Mouse (Mus musculus): ENCODE data around the gene Mgat1. TPM values are rescaled to one million over a fixed set of nuclear protein-coding genes. Genes with fewer than 3 reads are reported as not detected.

The Mgat1 gene
- polyA plus RNA-seq, 1 experiment = 45.8 TPM

- Histone ChIP-seq H3K36me3 (ENCODE audit: control insufficient read depth, insufficient read depth) (peaks cover 16% of the 10 kb centered on the region), H3ac (ENCODE audit: control insufficient read depth, insufficient read length) (no peak overlapping the region)
- no peak for TF ChIP-seq CEBPB (IDR thresholded peaks at IDR 0.05; ENCODE audit: insufficient read depth, poor library complexity, severe bottlenecking)
- no peak for TF ChIP-seq TCF12 (IDR thresholded peaks at IDR 0.05; ENCODE audit: insufficient read depth, poor library complexity, severe bottlenecking)
- TF ChIP-seq REST (IDR thresholded peaks at IDR 0.05; ENCODE audit: insufficient read depth, insufficient read length) = no peak
- TF ChIP-seq POLR2A (IDR thresholded peaks at IDR 0.05; ENCODE audit: insufficient read length, low read depth) = no peak
- no peak for TF ChIP-seq MYOG (IDR thresholded peaks at IDR 0.05; ENCODE audit: control insufficient read depth in 1 of 3, insufficient read depth in 1 of 3, insufficient read length in 2 of 3, low read depth in 2 of 3)
- TF ChIP-seq USF1 (IDR thresholded peaks at IDR 0.05; ENCODE audit: low read depth) = no peak
- no peak for TF ChIP-seq POLR2AphosphoS2 (IDR thresholded peaks at IDR 0.05; ENCODE audit: insufficient read length, low read depth)
Observed at GRCm38 (mm10) chr11:49263149-49263548, 19.2 kb downstream of the Mgat1 start.

DNA sequence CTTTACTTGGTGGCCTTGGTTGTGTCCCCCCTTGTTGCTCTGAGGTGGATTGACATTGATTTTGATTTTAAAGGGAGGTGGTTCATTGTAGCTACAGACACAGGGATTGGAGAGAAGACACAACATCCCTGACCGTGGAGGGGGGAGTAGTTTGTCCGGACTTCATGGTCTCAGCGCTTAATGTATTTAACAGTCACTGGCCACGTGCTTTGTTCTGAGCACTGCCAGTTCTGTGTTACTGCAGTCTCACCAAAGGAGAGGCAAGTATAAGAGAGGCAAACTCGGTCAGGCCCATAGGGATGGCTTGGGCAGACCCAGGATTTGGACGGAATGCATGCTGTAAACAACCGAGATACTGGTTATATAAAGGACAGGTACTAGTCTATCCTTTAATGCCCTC is 20.1 kb downstream of the Mgat1 start:
- H3K36me3 ChIP-seq (ENCODE audit: control insufficient read depth, insufficient read depth) = peaks cover 9% of the 10 kb centered on the region
- H3K79me2 ChIP-seq (ENCODE audit: control insufficient read depth, insufficient read depth) = no peaks in the 10 kb centered on the region
- no peaks in the 10 kb centered on the region for H3K27me3 ChIP-seq (ENCODE audit: control insufficient read depth, insufficient read depth, insufficient read length)
- no peak overlapping the region for H3ac ChIP-seq (ENCODE audit: control insufficient read depth, insufficient read length)
- TF ChIP-seq MAX (IDR thresholded peaks at IDR 0.05; ENCODE audit: low read depth) (no peak), TCF12 (IDR thresholded peaks at IDR 0.05; ENCODE audit: insufficient read depth, poor library complexity, severe bottlenecking) (no peak), MYOG (IDR thresholded peaks at IDR 0.05; ENCODE audit: control insufficient read depth in 1 of 3, insufficient read depth in 1 of 3, insufficient read length in 2 of 3, low read depth in 2 of 3) (no peak), POLR2AphosphoS2 (IDR thresholded peaks at IDR 0.05; ENCODE audit: insufficient read length, low read depth) (no peak), E2F4 (IDR thresholded peaks at IDR 0.05; ENCODE audit: insufficient read depth) (no peak), MYOD1 (IDR thresholded peaks at IDR 0.05; ENCODE audit: control insufficient read depth in 1 of 3, insufficient read length in 2 of 3, low read depth in 2 of 3) (no peak), SRF (IDR thresholded peaks at IDR 0.05; ENCODE audit: control insufficient read depth, insufficient read length, low read depth) (no peak), POLR2A (IDR thresholded peaks at IDR 0.05; ENCODE audit: insufficient read length, low read depth) (no peak), CEBPB (IDR thresholded peaks at IDR 0.05; ENCODE audit: insufficient read depth, poor library complexity, severe bottlenecking) (no peak), USF1 (IDR thresholded peaks at IDR 0.05; ENCODE audit: low read depth) (no peak), REST (IDR thresholded peaks at IDR 0.05; ENCODE audit: insufficient read depth, insufficient read length) (no peak)
- H3K4me3 ChIP-seq = no peak overlapping the region
- no peak overlapping the region for H3K4me2 ChIP-seq (ENCODE audit: low read depth)

More at GRCm38 (mm10) chr11:49263149-49263548, 19.2 kb downstream of the Mgat1 start:
- Histone ChIP-seq H3K4me3 (no peak overlapping the region), H3K4me2 (ENCODE audit: low read depth) (no peak overlapping the region), H3K27me3 (ENCODE audit: control insufficient read depth, insufficient read depth, insufficient read length) (no peaks in the 10 kb centered on the region), H3K79me2 (ENCODE audit: control insufficient read depth, insufficient read depth) (peaks cover 5% of the 10 kb centered on the region)

DNA sequence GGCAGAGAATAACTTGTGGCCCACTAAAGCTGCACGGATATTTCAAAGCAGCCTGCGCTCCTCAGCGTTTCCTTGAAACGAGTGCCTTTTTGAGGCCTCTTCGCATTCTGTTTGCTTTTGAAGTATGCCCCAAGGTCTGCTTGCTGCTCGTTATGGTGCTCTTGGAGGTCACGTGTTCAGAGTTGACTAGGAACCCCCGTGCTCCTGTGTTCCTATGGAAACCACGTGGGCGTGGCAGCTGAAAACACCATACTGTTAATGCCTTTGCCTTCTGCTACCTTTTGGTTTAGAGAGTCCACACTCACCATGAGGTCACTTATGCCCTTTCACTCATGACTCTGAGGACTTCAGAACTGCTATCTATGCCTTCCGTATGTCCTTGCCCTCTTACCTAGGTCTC is 20.6 kb downstream of the Mgat1 start:
- Histone ChIP-seq H3K27me3 (ENCODE audit: control insufficient read depth, insufficient read depth, insufficient read length) (no peaks in the 10 kb centered on the region), H3K4me2 (ENCODE audit: low read depth) (no peak overlapping the region), H3K4me3 (no peak overlapping the region), H3ac (ENCODE audit: control insufficient read depth, insufficient read length) (no peak overlapping the region), H3K79me2 (ENCODE audit: control insufficient read depth, insufficient read depth) (no peaks in the 10 kb centered on the region), H3K36me3 (ENCODE audit: control insufficient read depth, insufficient read depth) (peaks cover 9% of the 10 kb centered on the region)
- no peak for TF ChIP-seq CEBPB (IDR thresholded peaks at IDR 0.05; ENCODE audit: insufficient read depth, poor library complexity, severe bottlenecking)
- no peak for TF ChIP-seq TCF12 (IDR thresholded peaks at IDR 0.05; ENCODE audit: insufficient read depth, poor library complexity, severe bottlenecking)
- no peak for TF ChIP-seq TCF3 (IDR thresholded peaks at IDR 0.05; ENCODE audit: insufficient read length, low read depth)
- TF ChIP-seq USF1 (IDR thresholded peaks at IDR 0.05; ENCODE audit: low read depth) = no peak
- TF ChIP-seq MYOD1 (IDR thresholded peaks at IDR 0.05; ENCODE audit: control insufficient read depth in 1 of 3, insufficient read length in 2 of 3, low read depth in 2 of 3) = no peak
- no peak for TF ChIP-seq MYOG (IDR thresholded peaks at IDR 0.05; ENCODE audit: control insufficient read depth in 1 of 3, insufficient read depth in 1 of 3, insufficient read length in 2 of 3, low read depth in 2 of 3)
- no peak for TF ChIP-seq SRF (IDR thresholded peaks at IDR 0.05; ENCODE audit: control insufficient read depth, insufficient read length, low read depth)
- TF ChIP-seq POLR2A (IDR thresholded peaks at IDR 0.05; ENCODE audit: insufficient read length, low read depth) = no peak

- Histone ChIP-seq H3K4me2 (ENCODE audit: low read depth) (no peak overlapping the region), H3K36me3 (ENCODE audit: control insufficient read depth, insufficient read depth) (peaks cover 5% of the 10 kb centered on the region), H3K79me2 (ENCODE audit: control insufficient read depth, insufficient read depth) (no peaks in the 10 kb centered on the region), H3ac (ENCODE audit: control insufficient read depth, insufficient read length) (no peak overlapping the region), H3K27me3 (ENCODE audit: control insufficient read depth, insufficient read depth, insufficient read length) (no peaks in the 10 kb centered on the region), H3K4me3 (no peak overlapping the region)
- TF ChIP-seq CEBPB (IDR thresholded peaks at IDR 0.05; ENCODE audit: insufficient read depth, poor library complexity, severe bottlenecking) (no peak), TCF3 (IDR thresholded peaks at IDR 0.05; ENCODE audit: insufficient read length, low read depth) (no peak), E2F4 (IDR thresholded peaks at IDR 0.05; ENCODE audit: insufficient read depth) (no peak), MYOG (IDR thresholded peaks at IDR 0.05; ENCODE audit: control insufficient read depth in 1 of 3, insufficient read depth in 1 of 3, insufficient read length in 2 of 3, low read depth in 2 of 3) (no peak), POLR2AphosphoS2 (IDR thresholded peaks at IDR 0.05; ENCODE audit: insufficient read length, low read depth) (no peak), REST (IDR thresholded peaks at IDR 0.05; ENCODE audit: insufficient read depth, insufficient read length) (no peak), TCF12 (IDR thresholded peaks at IDR 0.05; ENCODE audit: insufficient read depth, poor library complexity, severe bottlenecking) (no peak), SRF (IDR thresholded peaks at IDR 0.05; ENCODE audit: control insufficient read depth, insufficient read length, low read depth) (no peak), USF1 (IDR thresholded peaks at IDR 0.05; ENCODE audit: low read depth) (no peak), MAX (IDR thresholded peaks at IDR 0.05; ENCODE audit: low read depth) (no peak), MYOD1 (IDR thresholded peaks at IDR 0.05; ENCODE audit: control insufficient read depth in 1 of 3, insufficient read length in 2 of 3, low read depth in 2 of 3) (no peak), POLR2A (IDR thresholded peaks at IDR 0.05; ENCODE audit: insufficient read length, low read depth) (no peak)
Observed at GRCm38 (mm10) chr11:49265101-49265500, 21.1 kb downstream of the Mgat1 start.

DNA sequence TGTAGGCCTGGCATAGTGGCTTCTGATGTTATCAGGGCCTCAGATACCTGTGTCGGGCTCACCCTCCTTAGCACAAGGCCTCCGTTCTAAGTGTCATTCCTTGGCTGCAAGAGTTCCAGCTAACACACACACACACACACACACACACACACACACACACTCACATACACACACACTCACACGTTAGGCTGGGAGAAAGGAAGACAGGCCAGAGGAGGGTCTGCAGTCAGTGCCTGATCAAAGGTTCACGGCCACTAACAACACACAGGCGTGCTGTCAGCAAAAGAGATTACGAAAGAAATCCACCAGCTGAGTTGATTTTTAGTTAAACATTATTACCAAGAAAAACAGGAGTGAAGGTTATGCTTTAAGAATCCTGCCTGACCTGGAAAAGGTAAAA is 22.7 kb downstream of the Mgat1 start:
- no peak overlapping the region for H3K4me2 ChIP-seq (ENCODE audit: low read depth)
- H3K79me2 ChIP-seq (ENCODE audit: control insufficient read depth, insufficient read depth) = no peaks in the 10 kb centered on the region
- H3ac ChIP-seq (ENCODE audit: control insufficient read depth, insufficient read length) = no peak overlapping the region
- peaks cover 3% of the 10 kb centered on the region for H3K36me3 ChIP-seq (ENCODE audit: control insufficient read depth, insufficient read depth)
- TF ChIP-seq TCF3 (IDR thresholded peaks at IDR 0.05; ENCODE audit: insufficient read length, low read depth) (no peak), CEBPB (IDR thresholded peaks at IDR 0.05; ENCODE audit: insufficient read depth, poor library complexity, severe bottlenecking) (no peak), E2F4 (IDR thresholded peaks at IDR 0.05; ENCODE audit: insufficient read depth) (no peak), MYOD1 (IDR thresholded peaks at IDR 0.05; ENCODE audit: control insufficient read depth in 1 of 3, insufficient read length in 2 of 3, low read depth in 2 of 3) (no peak), USF1 (IDR thresholded peaks at IDR 0.05; ENCODE audit: low read depth) (no peak), POLR2AphosphoS2 (IDR thresholded peaks at IDR 0.05; ENCODE audit: insufficient read length, low read depth) (no peak), SRF (IDR thresholded peaks at IDR 0.05; ENCODE audit: control insufficient read depth, insufficient read length, low read depth) (no peak), MAX (IDR thresholded peaks at IDR 0.05; ENCODE audit: low read depth) (no peak), MYOG (IDR thresholded peaks at IDR 0.05; ENCODE audit: control insufficient read depth in 1 of 3, insufficient read depth in 1 of 3, insufficient read length in 2 of 3, low read depth in 2 of 3) (no peak)
- H3K27me3 ChIP-seq (ENCODE audit: control insufficient read depth, insufficient read depth, insufficient read length) = no peaks in the 10 kb centered on the region
- no peak overlapping the region for H3K4me3 ChIP-seq

Data from myocyte (in vitro differentiated cells).